Mouse (Mus musculus) layer of hippocampus, adult 6 months (tissue): ENCODE measurements around the gene Snapc4. TPM values are rescaled to one million over a fixed set of nuclear protein-coding genes. Genes with fewer than 3 reads are reported as not detected.

ENCODE experiments used
- long read RNA-seq, 2 experiments: library from polyadenylated mRNA; unstranded; transcript quantifications; one replicate each; pipeline ENCODE4 v2.0.0; 2019 to 2020
- polyA plus RNA-seq: library from polyadenylated mRNA; unstranded; fragments of <200 nt; fragmentation: Nextera tagmentation; gene quantifications from 2 replicates; pipeline ENCODE4 v1.2.3, GENCODE M21; 2021

Snapc4 gene
- polyA plus RNA-seq = 5.3 and 5.5 TPM in 2 replicates
- long read RNA-seq, experiment 1, full-length matches to known transcripts = 1 of 2 reads
- long read RNA-seq, experiment 1, partial matches to known transcripts = 0 of 2 reads
- long read RNA-seq, experiment 1, other reads (novel, unspliced or antisense) = 1 of 2 reads
- long read RNA-seq, experiment 2, full-length matches to known transcripts = 19 of 59 reads
- long read RNA-seq, experiment 2, partial matches to known transcripts = 8 of 59 reads
- long read RNA-seq, experiment 2, other reads (novel, unspliced or antisense) = 32 of 59 reads

DNA sequence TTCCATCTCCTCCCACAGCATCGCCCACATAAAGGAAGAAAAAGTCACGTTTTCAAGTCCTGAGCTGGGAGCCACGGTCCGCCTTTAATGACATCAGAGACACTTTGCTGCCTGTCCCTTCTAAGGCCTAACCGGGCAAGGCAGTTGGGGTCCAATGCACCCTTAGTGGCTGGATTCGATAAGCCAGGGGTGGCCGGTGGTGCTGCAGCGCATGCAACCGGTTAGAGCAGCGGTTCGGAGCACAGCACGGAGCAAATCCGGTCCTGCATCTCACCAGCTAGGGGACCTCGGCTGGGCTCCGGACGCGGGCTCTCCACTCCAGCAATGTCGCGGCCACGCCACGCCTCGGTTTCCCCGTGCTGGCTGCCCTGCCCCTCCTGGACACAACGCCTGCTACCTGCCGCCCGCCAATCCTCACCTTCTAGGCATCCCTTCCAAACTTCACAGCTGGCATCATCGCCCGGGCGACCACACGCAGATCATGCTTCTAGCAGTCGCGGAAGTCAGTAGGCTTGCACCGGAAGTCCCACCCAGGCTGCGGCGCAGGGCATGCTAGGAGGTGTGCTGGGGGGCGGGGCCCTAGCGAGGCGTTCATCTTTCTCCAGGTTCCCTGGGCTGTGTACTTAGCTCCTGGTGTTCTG lies at the start of gene Snapc4:
Gene Snapc4 (minus strand): TSS at position 523 of the 641 bp plus-strand sequence.

GRCm38 (mm10) chr2:26408515-26409356 lies 28.3 kb upstream of the Snapc4 start, which contains the start of gene Inpp5e:
TSS of gene Inpp5e (minus strand) at chr2:26409203.

DNA sequence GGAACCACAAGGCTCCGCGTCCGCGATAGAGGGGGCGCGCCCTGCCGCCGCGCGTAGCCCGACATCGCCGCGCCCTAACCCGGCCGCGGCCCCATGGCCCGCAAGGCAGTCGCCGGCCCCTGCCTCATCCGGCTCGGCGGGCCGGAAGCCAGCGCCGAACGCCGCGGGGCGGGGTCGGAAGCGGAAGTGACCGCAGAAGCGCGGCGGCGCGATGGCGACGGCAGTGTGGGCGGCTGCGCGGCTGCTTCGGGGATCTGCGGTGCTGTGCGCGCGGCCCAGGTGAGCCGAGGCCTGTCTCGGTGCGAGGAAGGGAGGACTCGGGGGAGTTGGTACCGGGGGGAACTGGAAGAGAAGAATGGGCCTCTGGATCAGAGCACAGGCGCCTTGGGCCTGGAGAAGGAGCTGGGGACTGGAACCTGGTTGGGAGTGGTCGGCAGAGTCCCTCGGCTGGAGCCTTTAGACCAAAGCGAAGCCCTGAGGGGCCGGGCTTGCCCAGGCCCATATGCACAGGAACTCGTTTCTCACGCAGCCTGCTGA lies 8.8 kb upstream of the Snapc4 start, which contains the start of the genes Entr1 and Pmpca:
Gene Entr1 (minus strand): TSS at position 163 of the 537 bp plus-strand sequence.
Gene Pmpca (plus strand): TSS at position 186 of the 537 bp plus-strand sequence.

DNA sequence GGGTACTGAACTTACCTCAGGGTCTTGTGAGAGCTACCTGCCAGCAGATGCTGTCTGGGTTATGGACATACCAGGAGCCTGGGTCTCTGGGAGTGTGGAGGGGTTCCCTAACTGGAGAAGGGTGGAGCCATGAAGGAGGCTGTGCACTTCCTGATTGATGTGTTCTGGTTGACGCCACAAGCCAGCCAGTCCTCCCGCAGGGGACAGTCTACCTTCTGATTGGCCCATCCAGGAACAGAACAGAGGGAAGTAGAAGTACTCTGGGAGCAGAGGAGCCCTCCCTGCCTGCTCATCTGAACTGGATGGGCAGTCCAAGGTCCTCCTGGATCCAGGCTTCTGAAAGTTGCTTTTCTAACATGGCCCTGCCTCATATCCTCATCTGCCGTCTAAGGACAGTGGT lies 19.7 kb downstream of the Snapc4 start, which contains the start of gene Card9:
Gene Card9 (minus strand): TSS at position 147 of the 400 bp plus-strand sequence.

GRCm38 (mm10) chr2:26351358-26352290 lies 28.8 kb downstream of the Snapc4 start, which contains the start of gene Dnlz:
TSS of gene Dnlz (minus strand) at chr2:26352110.

DNA sequence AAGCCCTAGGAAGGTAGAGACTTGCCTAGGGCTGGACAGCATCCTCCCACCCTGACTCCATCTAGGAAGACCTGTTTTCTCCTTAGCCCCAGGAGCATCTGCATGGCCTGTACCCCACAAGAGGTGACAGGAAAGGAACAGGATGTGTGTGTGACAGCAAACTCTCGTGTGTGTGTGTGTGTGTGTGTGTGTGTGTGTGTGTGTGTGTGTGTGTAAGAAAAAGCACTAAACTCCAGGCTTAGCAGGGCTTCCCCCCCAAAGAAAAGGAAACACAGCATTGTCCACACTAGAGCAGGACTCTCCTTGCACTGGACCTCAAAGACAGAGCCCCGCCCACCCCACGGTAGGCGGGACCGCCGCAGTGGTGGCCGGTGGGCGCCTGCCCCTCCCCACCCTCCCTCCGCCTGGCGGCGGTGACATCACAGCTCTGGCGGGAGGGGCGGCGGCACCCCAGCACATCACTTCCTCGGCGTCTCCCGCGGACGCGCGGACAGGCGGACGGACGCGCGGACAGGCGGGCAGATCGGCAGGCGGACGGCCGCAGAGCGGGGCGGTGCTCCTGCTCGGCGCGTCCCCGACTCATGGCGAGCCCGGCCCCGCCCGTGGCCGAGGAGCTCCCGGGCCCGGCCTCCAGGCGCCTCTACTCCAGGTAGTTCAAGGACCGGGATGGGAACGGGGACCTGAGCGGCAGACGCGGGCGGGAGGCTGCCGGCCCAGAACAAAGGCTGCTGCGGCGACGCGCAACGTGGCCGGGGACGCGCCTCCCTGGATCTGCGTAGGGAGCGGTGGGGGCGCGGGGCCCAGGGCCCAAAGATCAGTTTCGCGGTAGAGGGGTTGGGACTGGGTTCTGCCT lies 65.2 kb downstream of the Snapc4 start, which contains the start of gene Gpsm1:
Gene Gpsm1 (plus strand): TSS at position 444 of the 853 bp plus-strand sequence.

Other genes starting within 250 kb of the Snapc4 start
- gene Lhx3, start 172.4 kb downstream of the Snapc4 start, polyA plus RNA-seq = 0.16 TPM in 2 replicates
- 8.9 and 10.1 TPM in 2 replicates for gene Qsox2, start 143.1 kb downstream of the Snapc4 start, polyA plus RNA-seq
- 0.21 TPM in 2 replicates for gene Ccdc187, start 86.1 kb downstream of the Snapc4 start, polyA plus RNA-seq
- 14.3 and 15.6 TPM in 2 replicates for gene Gpsm1, start 65.1 kb downstream of the Snapc4 start, polyA plus RNA-seq
- 47.9 and 49.6 TPM in 2 replicates for gene Dnlz, start 28.5 kb downstream of the Snapc4 start, polyA plus RNA-seq
- 0.65 and 0.67 TPM in 2 replicates for gene Card9, start 19.7 kb downstream of the Snapc4 start, polyA plus RNA-seq
- gene Entr1, start 8.7 kb upstream of the Snapc4 start, polyA plus RNA-seq = 66.4 and 77.0 TPM in 2 replicates
- gene Pmpca, start 8.7 kb upstream of the Snapc4 start, polyA plus RNA-seq = 47.8 and 57.9 TPM in 2 replicates
- gene Inpp5e, start 28.6 kb upstream of the Snapc4 start, polyA plus RNA-seq = 4.2 and 4.4 TPM in 2 replicates
- 11.0 TPM in 2 replicates for gene Sec16a, start 64.6 kb upstream of the Snapc4 start, polyA plus RNA-seq
- gene Notch1, start 136.0 kb upstream of the Snapc4 start, polyA plus RNA-seq = 7.5 and 7.7 TPM in 2 replicates
- gene Egfl7, start 199.4 kb upstream of the Snapc4 start, polyA plus RNA-seq = 86.2 and 102 TPM in 2 replicates
- not detected in 2 replicates for gene Gm20532, start 206.0 kb upstream of the Snapc4 start, polyA plus RNA-seq
- 1.4 and 1.9 TPM in 2 replicates for gene Agpat2, start 223.8 kb upstream of the Snapc4 start, polyA plus RNA-seq
- gene Fam69b, start 247.8 kb upstream of the Snapc4 start, polyA plus RNA-seq = 58.7 and 61.4 TPM in 2 replicates